Mouse (Mus musculus) retina, embryonic 14.5 days (tissue): ENCODE measurements at regions not wholly inside any gene's neighbourhood (a gene's known extent, or its start where the extent isn't known, plus 50 kb on each side); places are given as distances from the start of the nearest gene placed in this dataset.

Experiments used
- DNase-seq: peaks from one replicate; pipeline ENCODE4 v3.0.0-alpha.2; 2015; ENCODE audit warnings: low spot score

DNA sequence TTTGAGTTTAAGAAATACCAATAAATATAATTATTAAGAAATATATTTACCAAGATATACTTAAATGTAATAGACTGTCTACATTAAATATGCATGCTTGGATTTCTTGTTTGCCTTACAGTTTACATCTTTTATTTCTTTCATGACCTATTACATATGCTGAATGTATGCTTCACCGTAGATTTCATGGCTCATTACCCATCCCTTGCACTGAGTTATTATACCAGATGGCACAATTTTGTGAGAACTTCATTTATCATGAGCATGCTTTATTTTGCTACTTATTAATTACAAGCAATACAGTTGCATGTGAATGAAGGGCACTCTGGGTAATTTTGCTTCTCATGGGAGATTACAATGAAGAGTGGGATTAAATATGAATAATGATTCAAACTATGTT is 856.0 kb upstream of the Nectin3 start:
- peak; percentile 25 for DNase-seq

DNA sequence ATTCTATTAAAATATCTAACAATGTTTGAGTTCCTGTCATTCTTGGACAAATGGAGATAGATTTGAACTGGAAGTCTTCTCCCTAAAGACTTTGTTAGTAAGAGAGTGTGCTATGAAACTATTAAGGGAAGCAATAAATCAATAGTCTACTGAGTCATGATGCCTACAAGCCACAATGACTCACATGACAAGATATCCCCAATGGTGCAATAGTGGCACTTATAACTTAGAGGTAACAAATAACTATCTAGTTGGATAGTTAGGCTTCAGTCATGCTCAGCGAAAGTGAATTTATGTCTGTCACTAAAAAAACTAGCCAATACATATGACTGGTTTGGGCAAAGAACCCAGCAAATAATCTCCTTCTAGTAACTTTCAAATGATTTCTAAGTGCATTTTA is 889.1 kb upstream of the Dppa4 start:
- DNase-seq: no peak

DNA sequence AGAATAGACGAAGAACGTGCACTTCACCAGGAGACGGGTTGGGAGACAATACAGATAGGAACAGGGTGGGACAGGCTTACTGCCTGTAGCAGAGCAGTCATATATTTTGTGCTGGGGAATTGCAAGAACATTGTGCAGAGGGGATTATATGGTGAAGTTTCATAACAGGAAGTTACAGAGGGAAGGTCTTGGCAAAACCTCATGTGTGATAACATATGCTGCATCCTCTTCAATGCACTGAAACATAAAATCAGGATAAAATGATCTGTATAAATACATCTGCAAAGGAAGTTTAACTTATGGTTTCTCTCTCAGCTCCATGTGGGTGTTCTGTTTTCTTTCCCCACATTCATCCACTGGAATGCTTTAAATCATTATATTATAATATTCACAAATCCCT is 876.5 kb upstream of the Dppa4 start:
- DNase-seq: no peak

DNA sequence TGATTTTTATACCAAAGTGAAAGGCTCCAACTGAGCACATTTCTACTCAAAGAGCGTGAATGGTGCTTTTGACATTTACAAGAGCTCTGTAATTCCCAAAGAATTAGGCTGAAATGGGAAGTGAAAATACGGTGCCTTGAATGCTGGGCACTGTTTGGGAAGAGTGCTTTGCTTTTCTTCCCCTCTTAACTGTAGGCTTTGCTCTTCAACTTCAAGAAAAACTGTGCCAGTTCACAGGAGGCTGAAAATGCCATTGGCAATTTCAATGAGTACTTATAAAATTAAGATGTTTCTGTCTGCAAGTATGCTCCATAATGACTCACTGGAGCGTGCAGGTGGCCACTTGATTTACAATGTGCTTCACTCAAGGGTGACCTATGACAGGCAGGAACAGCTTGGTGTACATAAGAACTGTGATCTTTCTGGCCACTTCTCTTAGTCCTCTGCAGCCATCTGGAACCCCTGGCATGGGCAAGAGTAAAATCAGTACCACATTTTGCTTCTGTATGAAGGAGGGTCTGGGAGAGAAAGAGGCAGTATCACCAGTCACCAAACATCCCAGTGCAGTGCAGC is 864.8 kb upstream of the Dppa4 start:
- DNase-seq: no peak

DNA sequence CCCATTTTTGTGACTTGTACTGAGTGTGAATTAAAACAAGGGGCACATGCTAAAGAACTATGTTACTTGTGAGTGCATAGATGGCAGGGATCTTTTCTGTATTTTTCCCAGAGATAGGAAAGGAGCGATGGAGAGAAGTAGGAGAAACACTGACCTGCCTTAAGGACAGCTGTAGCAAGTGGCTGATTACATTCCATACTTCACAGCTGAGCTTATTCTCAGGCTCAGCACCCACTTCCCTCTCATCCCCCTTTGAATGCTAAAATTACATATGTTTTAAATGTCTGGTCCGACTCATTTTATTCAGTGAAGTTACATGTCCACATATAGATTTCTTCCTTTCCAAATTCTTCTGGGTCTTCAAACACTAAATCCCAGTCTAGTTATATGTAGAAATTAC is 838.5 kb upstream of the Dppa4 start:
- DNase-seq: no peak

DNA sequence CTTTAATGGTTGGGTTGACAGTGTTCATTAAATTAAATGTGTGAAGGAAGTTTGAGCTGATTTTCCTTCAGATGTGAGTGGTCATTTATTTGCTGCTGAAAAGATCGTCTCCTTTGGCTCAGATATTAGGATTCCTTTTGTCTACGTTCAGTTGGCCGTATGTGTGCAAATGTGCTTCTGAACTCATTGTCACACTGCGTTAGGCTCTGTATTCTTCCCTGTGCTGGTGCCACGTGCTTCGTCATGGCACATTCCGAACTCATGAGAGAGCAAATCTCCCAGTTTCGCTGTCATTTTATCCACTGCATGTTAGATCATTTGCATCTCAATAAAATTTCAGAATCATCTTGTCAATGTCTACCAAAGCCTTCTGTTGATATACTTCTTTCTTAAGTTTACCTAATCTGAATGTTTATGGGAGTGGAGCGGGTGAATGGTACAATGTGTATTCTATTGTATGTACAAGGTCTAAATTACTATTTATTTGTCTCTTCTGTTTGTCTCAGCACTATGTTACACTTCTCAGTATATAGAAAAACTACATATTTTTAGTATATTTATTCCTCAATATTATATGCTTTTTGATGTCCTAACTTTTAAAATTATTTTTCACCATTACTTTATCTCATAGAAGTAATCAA is 808.0 kb upstream of the Dppa4 start:
- DNase-seq: peak; percentile 75

DNA sequence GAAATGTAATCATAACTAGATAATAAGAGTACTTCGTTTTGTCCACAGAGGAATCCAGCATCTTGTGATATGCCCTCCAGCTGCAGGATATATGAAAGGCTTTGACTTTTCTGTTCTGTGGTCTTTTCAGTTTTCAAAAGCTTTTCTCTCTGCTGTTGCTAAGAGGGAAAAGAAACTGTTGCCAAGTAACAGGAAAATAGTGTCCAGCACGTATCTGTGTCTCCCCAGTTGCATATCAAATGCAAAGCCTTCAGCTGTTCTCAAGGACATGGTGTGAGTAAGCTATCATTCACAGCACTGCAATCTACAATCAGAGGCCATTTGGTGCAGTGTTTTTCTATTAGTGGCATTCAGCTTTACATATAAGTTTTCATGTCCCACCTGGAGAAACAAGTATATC is 801.5 kb upstream of the Dppa4 start:
- DNase-seq: no peak

DNA sequence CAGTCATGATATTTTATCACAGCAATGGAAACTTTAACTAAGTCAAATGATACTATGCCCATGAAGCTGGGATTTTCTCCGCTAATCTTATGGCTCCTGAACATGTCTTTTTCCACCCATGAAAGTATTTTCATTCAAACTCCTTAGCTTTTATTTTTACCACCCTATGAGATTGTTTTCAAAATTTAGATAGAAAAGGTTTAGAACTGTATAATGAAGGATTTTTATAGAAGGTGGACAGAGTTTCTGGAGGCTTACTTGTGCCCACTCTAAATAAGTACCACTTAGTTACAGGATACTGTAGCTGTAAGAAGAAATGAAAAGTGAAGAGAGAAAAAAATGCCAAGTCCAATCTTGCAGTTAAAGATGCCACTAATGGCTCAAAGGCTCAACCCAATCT is 795.0 kb upstream of the Dppa4 start:
- no peak for DNase-seq

DNA sequence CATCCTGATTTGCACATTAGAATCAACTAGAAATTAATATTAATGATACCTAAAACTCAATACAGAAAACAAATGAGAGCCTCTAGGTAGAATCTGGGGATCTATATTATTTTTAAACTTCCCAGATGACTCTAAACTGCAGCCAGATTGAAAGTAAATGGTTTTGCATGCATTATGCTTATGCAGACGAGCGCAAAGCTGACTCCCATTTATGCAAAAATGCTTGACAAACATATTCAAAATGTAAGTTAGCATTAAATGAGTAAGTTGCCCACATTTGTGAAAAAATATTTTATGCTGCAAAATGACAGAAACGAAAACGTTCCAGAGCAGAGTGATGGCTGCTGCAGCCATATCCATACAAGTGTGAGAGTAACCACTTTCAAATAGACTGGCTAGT is 757.7 kb upstream of the Dppa4 start:
- DNase-seq: no peak

DNA sequence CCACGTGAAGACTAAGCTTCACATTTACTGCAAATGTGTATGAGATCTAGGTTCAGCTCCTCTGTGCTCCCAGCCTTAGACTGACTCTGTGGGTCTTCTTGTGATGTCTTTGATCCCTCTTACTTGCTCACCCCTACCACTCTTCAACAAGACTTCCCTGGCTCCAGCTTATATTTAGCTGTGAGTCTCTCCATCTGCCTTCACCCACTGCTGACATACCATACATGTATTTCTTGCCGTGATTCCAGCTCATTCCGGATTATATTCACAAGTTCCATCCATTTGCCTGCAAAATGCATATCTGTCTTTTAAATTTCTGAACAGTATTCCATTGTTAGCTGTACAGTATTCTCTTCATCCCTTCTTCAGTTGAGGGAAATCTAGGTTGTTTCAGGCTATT is 756.9 kb upstream of the Dppa4 start:
- no peak for DNase-seq

DNA sequence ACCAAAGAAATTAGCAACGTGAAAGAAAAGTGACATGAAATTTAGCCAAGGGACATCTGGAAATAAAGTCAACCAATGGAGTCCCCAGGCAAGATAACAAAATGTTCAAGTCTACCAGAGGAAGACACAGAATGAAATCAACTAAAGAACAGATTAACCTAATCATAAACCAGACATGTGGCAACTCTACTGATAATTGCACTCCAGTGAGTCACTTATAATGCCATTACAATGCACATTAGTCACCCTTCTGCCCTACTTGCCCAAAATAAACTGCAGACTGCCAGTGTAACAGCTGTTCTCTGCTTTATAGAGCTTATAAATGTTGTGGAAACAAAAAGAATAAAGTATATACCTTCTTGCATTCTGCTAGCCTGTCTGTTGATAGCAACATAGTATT is 747.0 kb upstream of the Dppa4 start:
- DNase-seq: peak; percentile 2

DNA sequence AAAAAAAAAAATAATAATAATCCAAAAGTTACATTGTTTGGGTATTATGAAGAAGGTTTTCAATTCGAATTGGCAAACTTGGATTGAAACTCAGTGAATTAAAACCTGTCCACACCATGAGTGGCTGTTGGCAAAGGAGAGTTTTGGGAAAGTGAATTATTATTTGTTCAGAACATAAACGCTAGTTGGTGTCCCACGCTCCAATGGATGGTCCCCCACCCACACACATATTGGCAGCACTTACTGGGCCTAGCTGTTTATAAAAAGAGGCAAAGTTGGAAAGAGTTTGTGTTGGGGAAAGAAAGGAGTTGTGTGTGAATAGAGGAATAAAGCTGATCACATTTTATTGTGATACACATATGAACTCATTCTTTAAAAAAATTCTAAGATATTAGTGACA is 732.4 kb upstream of the Dppa4 start:
- DNase-seq: no peak

DNA sequence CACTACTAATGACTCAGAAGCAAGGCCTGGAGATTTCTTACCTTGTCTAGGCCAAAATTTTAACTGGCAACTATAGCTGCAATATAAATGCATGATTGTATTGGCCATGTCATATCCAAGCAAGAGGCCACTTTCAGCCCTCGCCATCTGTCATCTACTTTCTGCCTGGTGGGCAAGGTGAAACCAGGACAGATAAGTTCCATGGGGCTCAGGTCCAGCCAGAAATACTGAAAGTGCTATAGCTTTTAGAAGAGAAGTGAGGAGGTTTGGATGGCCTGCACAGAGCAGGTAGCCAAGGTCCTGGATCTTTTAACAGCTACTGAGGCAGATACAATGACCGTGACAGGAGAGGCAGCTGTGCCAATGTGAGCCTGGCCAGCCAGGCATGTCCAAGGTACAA is 715.5 kb upstream of the Dppa4 start:
- no peak for DNase-seq

DNA sequence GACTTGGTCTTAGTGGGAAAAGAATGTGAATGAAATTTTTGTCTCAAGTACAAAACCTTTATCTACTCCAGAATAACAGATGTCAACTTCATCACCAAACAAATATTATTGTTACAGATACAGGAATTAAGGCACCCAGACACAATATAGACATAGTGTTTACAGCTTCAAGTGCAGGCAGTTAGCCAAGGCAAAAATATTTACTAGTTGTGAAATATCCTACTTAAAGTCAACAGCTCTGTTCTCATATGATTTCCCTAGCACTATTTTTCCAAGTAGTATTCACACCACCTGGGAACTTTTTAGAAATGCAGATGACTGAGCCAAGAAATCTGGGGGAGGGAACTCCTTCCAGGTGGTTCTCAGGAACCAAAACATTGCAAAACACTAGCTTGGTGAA is 684.1 kb upstream of the Dppa4 start:
- no peak for DNase-seq
